Mouse (Mus musculus) urinary bladder, adult 18-20 months (tissue): Measurements from ENCODE around the gene Sdc1.

Experiments used
- DNase-seq, 2 experiments: peaks; one replicate each; pipeline ENCODE4 v3.0.0; 2022; ENCODE audit warnings: low spot score in 2 of 2, mixed read lengths in 2 of 2

The Sdc1 gene

DNA sequence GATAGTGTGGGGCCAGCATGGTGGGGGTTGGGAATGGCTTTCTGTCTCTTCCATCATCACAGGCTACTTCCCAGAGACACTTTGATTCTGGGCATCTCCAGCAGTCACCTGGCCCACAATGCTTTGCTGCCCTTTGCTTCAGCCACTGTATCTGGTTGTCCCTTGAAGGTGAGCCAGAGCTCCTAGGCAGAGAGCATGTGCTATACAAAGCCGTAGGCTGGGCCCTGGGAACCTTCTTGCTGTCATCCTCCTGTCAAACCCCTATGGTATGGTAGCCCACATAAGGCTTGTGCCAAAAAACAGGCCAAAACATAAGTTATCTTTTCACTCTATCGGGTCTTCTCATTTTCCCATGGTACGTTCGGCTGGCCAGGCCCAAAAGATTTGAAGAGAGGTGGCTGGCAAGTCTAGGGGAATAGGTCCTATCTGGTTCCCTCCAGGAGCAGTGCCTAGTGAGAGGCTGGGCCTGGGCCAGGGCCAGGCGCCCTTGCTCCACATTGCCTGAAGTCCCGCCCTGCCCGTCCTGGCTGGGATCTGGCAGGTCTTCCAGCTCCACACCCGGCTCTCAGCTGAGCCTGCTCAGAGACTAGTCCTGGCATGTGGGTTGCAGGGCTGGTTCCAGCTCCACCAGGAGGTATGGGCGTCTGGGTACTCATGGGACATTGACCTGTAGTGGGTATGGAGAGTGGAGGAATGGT, 10.7 kb downstream of the Sdc1 start:
- peak in 1 of 2 experiments; percentile 88 for DNase-seq

DNA sequence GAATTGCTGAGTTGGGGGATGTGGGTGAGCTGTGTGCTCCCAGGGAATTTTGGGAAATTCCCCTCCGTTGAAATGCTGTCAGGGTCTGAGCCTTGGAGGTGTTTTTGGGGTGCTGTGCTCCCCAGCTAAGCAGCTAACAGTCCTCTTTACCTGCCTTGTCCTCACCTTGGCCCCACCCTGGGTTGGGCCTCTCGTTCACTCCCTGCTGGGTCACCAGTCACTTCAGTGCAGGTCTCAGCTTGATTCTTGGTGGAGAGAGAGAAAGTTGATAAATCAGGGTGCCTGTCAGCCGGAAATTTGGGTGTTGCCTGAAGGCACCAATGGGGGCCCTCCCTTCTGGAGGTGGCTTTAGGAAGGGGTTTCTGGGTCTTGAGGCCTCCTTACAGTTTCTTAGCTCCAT, 11.4 kb downstream of the Sdc1 start:
- DNase-seq, result peak in 1 of 2 experiments; percentile 78

DNA sequence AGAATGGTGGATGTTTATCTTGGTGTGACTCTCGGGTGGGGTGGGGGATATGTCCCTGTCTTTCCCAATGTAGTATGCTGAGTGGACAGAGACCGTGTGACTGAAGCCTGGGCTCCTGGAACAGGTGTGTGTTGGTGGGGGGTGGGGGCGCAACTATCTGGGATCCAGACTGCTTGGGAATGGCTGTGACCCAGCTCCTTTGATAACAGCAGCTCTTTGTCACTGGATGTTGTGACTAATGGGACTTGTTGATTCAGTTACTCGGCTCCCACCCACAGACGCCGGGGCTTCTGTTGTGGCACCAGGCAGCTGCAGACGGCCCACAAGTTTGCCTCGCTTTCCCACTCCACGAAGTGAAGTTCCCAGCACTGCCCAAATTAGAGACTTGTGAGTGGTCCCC, 13.1 kb downstream of the Sdc1 start:
- DNase-seq, result no peak

DNA sequence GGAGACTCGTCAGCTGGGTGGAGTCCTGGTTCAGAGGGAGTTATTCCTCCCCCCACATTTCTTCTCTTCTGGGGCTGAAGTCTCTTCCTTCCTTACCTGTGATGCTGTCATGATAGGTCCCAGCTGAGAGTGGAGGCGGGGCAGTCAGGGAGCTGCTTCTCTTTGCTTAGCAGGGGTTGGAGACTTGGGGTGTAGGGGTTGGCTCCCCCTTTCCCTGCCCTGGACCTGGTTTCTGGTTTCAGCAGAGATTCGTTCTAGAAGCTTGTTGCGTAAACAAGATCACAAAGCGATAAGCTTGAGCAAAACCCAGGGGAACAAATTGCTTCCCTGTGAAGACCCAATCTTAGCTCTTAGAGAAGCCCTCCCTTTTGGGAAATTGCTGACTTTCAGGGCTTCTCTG, 15.4 kb downstream of the Sdc1 start:
- peak in 1 of 2 experiments; percentile 63 for DNase-seq

DNA sequence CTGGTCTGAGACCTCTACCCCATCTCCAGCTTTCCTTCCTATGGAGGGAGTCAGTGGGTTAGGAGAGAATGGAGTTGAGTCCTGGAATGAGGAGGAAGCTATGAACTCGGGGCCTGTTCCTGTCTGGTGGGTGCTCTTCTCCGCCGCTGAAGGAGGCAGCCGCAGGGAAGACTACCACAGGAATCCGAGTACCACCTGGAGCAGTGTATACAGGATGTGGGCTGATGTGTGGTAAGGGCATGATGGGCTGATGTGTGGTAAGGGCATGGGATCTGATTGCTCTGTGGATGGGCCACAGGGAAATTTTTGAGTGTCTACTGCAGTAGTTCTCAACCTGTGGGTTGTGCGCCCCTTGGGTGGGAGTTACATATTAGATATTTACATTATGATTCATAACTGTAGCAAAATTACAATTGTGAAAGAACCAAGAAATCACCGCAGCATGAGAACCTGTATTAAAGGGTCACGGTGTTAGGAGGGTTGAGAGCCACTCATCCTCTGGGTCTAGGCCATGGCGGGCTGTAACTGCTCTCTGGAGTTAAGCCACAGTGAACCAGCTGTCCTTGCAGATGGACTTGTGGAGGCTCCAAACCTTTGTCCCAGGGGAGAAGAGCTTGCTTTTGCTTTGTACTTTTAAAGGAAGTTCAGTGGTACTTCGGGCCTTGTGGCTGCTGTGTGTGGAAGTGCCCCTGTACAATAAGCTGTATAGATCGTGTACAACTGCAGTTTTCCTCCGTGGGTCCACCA, 16.0 kb downstream of the Sdc1 start:
- no peak for DNase-seq

DNA sequence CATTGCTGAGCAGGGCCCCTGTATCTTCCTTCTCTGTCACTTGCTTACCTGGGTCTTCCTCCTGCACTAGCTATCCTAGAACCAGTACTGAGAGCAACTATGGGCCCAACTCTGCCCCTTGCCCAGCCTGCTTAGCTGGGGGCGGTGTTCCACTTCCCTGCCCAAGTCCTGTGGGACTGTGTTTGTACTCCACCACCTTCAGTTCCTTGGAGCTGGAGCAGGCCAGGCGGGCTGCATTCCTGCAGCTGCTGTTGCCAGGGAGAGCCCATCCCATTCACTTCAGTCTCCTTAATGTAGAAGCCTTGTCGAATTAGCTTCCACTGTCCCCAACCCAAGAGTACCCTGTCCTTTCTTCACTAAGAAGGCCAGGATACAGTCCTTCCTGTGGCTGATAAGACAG, 17.3 kb downstream of the Sdc1 start:
- no peak for DNase-seq

DNA sequence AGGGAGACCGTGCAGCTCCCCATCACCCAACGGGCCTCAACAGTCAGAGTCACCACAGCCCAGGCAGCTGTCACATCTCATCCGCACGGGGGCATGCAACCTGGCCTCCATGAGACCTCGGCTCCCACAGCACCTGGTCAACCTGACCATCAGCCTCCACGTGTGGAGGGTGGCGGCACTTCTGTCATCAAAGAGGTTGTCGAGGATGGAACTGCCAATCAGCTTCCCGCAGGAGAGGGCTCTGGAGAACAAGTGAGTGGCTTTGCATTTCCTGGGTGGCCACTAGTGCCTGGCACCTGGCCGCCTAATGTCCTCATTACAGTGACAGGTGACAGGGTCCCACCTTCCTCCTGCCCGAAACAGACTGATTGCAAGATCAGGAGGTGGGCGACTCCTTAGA, 19.5 kb downstream of the Sdc1 start:
- no peak for DNase-seq

DNA sequence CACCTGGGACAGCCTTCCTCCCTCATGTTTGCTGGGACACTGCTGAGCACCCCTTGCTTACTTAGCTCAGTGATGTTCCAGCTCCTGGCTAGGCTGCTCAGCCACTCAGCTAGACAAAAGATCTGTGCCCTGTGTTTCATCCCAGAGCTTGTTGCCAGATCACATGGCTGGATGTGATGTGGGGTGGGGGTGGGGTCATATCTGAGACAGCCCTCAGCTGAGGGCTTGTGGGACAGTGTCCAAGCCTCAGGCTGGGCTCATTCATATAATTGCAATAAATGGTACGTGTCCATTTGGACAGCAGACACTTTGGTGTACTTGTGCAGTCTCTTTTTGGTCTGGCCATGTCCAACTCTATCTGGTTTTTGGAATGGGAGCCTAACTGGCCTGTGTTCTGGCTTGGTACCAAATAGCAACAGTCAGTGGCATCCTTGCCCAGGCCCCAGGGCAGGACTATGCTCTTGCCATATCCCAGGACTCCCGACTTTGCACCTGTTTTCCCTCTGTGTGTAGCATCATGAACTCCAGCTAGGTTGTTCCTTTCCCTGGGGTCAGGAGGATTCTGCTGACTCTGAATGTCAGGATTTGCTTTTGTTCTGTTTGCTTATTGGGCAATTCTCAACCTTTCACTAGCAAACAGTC, 22.4 kb downstream of the Sdc1 start:
- DNase-seq, result no peak

DNA sequence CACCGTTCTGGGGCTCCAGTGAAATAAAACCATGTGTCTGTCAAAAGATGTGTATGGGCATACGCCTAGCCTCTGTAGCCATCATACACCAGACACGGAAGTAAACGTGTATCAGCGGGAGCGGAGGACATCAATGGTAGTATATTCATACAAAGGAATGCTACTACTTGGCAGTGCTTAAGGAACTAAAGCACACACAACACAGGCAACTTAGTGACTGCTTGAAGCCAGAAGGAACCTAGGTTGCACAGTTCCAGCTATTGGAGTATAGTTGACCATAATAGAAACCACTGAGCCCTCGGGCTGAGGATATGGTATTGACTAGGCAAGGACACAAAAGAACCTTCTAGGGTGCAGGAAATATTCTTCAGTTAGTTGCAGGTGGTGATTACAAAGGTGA, 26.8 kb downstream of the Sdc1 start:
- no peak for DNase-seq

DNA sequence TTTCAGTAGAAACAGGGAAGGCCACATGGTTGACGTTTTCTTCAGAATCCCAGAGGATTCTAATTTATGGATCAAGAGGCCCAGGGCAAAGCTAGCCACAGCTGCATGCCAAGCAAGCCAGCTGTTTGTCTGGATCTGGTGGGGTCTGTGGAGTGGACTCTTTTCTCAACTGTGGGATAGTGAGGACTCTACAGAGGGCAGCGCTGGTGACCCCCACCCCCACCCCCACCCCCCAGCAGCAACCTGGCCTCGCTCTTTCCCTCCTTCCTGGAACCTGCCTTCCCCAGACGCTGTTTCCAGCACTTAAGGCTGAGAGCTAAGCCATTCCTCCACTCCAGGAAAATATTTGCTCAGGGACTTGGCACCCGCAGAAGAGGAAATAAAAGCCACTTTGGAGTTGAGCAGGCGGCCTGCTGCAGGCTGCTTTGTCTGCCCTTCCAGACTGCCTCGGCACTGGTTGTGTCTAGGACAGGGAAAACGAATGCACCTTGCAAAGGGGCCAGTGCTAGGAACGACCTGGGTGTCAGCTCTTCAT, 27.4 kb downstream of the Sdc1 start:
- no peak for DNase-seq

DNA sequence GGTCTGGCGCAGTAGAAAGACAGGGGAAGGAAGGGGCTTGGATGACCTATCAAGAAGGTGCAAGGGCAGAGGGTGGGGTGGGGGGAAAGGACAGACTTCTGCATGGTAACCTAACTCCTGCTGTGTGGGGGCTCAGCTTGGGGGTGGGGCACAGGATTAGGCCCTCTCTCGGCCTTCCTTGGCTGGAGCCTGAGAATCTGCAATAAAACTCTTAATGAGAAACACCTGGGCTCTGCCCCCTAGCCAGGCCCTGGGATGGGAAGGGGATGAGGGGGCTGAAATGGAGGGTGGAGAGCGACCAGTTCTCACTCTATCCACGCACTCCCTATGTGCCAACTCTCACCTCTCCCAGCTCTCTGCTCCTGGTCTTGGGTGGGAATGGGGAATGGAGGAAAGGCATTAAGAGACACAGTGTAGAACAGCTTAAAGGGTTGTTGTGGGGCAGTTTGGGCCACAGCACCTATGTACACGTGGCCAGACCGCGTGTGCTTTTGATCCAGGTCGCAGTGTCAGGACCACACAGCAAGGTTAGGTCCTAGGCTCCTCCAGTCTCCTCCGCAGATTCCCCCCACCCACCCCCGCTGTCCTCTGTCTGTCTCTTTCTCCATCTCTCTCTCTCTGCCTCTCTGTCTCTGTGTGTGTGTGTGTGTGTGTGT, 32.4 kb downstream of the Sdc1 start:
- no peak for DNase-seq

DNA sequence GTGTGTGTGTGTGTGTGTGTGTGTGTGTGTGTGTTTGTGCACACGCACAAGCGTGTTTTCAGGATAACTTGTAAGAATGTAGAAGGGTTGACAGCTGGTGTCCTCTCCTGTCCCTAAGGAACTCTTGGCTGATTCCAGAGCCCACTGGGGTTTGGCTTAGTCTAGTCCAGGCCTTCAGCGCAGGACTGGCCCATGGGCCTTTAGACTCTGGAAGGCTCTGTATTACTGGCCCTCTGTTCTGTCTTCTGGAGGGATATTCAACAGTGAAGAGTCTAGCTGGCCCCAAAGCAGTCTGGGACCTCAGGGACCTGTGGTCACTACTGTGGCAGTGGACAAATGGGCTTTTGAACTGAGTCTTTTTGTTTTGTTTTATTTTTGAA, 32.9 kb downstream of the Sdc1 start:
- no peak for DNase-seq

DNA sequence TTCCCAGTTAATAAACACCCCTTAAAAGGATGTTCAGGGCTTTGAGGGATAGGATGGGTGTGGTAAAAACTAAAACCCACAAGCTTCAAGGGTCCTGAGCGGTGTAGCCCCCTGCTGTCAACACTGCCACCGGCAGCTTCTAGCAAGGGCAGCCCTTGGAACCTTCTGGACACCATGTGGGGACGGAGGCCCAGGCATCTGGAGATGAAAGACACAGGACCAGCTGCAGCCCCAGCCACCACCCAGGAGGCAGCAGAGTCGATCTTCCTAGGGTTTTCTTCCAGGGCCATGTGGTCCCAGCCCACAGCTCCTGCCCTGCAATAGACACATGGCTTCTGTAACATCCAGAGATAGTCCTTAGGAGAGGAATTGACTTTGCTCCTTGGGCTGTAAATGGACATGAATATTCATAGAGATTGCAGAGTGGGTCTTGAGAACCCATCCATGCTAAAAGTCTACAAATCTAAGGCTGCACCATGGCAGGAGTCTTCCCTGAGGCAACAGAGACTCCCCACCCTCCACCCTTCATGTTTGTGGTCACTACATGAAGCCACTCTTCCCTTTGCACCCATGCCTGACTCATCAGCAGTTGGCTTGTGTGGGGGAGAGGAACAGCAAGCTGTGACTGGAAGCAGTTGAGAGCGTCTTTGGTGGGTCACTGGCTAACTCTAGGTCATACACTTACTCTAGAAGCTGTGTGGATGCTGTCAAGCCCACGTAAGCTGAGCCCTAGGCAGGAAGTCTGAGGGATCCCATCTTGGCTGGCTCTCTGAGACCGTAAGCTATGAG, 34.0 kb downstream of the Sdc1 start:
- DNase-seq, result no peak

DNA sequence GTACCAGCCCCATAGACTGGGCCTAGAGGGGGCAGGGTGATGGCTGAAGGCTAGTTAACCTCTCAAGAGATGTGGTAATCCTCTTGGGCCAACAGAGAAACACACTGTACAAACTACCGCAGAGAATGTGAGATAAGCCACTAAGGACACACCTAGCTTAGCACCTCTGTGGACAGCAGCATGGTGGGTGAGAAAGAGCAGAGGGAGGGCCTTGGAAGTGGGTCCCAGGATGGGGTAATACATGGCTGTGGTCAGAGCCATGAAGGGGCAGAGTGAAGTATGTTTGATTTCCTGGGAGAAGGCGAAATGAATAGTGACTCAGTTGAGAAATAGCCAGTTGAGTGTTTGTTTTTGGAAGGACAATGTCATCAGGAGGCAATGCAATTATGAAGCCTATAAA, 38.0 kb downstream of the Sdc1 start:
- DNase-seq, result no peak

DNA sequence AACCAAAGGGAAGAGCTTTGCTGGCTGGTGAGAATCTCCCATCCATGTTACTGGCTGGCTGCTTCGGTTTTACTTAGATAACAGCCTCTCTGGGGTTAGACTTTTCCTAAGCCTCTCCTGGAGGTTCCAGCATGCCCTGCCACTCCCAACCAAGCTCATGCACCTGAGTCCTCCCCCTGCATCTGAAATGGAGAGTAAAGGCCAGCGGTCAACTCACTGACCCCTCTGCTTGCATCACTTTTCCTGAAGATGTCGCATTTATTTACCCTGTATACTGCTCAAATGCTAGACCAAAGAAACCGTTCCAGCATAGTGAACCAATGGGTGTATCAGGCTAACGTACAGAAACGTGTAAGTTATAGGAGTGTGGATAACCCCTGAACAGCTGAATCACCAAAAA, 38.5 kb downstream of the Sdc1 start:
- no peak for DNase-seq

DNA sequence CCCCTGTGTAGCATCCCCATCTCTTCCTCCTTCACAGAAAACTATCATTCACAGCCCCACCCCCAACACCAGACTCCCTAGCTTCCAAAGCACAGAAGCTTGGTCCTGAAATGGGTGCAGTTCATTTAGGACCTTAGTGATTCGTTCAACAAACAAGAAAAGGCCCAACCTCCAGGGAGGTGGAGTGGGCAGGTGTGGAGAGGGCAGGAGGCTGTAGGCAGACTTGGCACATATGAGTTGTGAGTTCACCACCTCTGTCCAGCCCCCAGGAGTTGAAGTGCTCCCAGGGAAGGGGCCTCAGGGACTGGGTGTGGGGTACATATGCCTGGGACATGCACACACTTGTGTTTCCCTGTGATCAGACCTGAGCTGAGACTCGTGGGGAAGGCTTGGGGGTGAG, 39.8 kb downstream of the Sdc1 start:
- DNase-seq, result peak in 1 of 2 experiments; percentile 37

DNA sequence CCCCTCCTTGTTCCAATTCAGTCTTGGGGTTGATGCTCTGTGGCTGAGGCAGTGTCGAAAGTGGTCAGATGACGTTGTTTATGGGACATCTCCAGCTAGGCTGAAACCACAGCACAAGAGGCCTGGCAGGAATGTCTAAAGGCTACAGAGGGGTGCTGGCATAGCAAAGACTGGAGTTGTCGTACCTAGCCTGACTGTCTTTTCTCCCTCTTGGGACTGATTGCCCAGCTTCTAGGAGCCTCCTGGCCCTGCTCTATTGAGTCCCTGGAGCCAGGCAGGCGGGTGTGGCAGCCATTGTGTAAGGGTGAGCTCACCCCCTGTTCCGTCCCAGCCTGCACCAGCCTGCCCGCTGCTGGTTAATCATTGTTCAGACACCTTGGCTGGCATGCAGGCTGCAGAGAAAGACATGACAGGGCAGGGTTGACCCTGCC, 40.3 kb downstream of the Sdc1 start:
- peak; percentile 87 to 88 for DNase-seq

DNA sequence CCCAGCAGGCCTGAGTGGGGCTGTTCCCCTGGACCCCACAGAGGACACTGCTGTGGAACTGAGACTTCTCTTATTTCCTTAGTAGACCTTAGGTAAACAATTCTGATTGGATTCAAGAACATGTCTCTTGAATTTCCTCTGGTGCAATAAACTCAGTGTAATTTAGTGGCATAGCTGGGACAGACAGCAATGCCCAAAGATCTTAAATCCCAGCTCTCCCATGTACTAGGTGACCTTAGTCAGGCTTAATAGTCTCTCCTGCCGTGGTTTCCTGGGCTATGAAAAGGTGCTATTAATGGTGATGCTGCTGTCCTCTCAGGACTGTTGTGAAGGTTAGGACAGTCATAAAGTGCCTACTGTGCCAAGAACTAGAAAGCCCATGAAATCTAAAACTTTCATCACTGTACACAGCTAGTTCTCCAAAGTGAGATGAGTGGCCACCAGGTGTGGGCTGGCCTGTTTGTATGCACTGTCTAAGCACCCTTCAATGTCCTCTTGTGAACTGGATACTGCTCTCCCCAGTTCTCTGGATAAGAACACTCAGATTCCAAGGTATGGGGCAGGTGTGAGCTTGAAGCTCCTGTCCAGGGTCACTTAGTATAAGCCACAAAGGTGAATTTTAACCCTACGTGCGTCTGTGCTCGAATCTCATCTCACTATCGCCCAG, 40.9 kb downstream of the Sdc1 start:
- DNase-seq, result peak in 1 of 2 experiments; percentile 48

DNA sequence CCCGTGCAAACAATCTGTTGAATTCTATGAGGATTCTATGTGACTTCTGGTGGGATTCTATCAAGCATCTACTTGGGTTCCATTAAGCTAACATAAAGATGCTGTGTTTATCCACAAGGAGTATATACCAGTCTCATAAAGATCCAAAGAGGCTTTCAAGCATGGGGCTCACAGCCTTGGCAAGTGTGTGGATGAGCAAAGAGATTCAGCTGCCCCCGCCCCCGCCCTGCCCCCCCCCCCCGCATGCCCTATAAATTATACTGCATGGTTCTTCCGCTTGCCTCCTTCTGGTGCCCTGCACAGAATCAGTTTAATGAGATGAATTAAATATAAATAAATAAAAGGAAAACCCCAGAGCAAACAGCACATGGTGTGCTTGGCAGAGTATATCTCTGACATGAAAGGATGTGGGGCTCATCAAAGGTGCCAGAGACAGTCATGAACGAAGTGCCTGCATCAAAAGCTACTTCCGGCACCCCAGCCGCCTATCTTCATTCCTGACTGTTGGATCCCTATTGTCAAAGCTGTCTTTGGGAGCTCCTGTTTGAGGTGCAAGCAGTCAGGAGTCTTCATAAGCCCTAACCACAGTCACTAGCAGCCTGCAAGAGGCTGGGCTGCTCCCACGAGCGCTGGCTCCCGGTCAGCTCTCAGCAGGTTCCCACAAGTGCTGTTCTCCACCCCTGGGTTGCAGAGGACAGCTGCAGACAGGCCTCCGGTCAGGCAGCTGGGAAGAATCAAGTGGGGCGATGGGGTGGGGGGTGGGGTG, 46.5 kb downstream of the Sdc1 start:
- DNase-seq, result peak; percentile 43 to 60

DNA sequence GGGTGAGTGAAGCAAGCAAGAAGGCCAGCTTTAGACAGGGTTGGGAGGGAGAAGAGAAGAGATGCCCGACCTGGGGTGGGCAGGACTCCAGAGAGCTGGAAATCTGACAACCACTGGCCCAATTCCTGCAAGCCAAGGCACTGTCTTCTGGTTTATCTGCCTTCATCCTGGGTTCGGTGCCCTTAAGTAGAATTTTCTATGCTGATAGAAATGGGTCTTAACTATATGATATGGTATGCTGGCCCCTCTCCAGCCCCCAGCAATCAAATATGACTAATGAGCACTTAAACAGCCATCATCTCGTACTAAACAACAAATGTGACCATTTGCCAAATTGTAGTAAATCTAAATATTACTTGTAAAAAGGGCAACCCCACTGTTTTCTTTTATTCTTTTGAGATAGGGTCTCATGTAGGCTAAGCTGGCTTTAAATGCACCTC, 47.1 kb downstream of the Sdc1 start:
- DNase-seq, result no peak
